Mouse (Mus musculus): ENCODE measurements around the gene Slc13a4. TPM values are rescaled to one million over a fixed set of nuclear protein-coding genes. Genes with fewer than 3 reads are reported as not detected.

Gene Slc13a4
- polyA plus RNA-seq (2015; fragmentation: Nextera tagmentation; extraction: Ambion mirVana) = 0.67 and 0.72 TPM in 2 replicates

GRCm38 (mm10) chr6:35308037-35308436 lies at the start of gene Slc13a4:
Slc13a4 (minus strand) TSS chr6:35308131.
- 47% methylated on average over 7 of the region's 7 CpGs for WGBS
- no peak within 1 kb of the TSS for H3K4me3 ChIP-seq
- H3K4me1 ChIP-seq (replicated peaks) = peaks cover 5% of the 10 kb centered on the region
- H3K9ac ChIP-seq = no peak within 1 kb of the TSS
- no peak for ATAC-seq (replicated peaks; ENCODE audit: insufficient number of reproducible peaks, insufficient read depth, low FRiP score, low read depth)
- no peaks in the 10 kb centered on the region for H3K9me3 ChIP-seq (replicated peaks)
- H3K36me3 ChIP-seq = no peaks in the 10 kb centered on the region
- H3K27me3 ChIP-seq = no peaks in the 10 kb centered on the region
- no peak within 1 kb of the TSS for H3K27ac ChIP-seq
- no peak within 1 kb of the TSS for H3K4me2 ChIP-seq

GRCm38 (mm10) chr6:35355320-35355719 lies 47.4 kb upstream of the Slc13a4 start:
- WGBS = 95% methylated on average over 3 of the region's 3 CpGs
- H3K27ac ChIP-seq = no peak overlapping the region

GRCm38 (mm10) chr6:35354622-35354998 lies 46.7 kb upstream of the Slc13a4 start:
- no peak for ATAC-seq (replicated peaks; ENCODE audit: insufficient number of reproducible peaks, insufficient read depth, low FRiP score, low read depth)
- Histone ChIP-seq H3K4me3 (no peak overlapping the region), H3K27me3 (no peaks in the 10 kb centered on the region), H3K4me2 (no peak overlapping the region), H3K9me3 (replicated peaks) (no peaks in the 10 kb centered on the region), H3K4me1 (replicated peaks) (peaks cover 9% of the 10 kb centered on the region), H3K27ac (no peak overlapping the region), H3K9ac (no peak overlapping the region), H3K36me3 (no peaks in the 10 kb centered on the region)
- 47% methylated on average over 6 of the region's 6 CpGs for WGBS

More at GRCm38 (mm10) chr6:35355320-35355719, 47.4 kb upstream of the Slc13a4 start:
- peaks cover 9% of the 10 kb centered on the region for H3K4me1 ChIP-seq (replicated peaks)
- H3K4me2 ChIP-seq = no peak overlapping the region
- H3K9ac ChIP-seq = no peak overlapping the region
- H3K36me3 ChIP-seq = no peaks in the 10 kb centered on the region
- H3K27me3 ChIP-seq = no peaks in the 10 kb centered on the region
- no peak for ATAC-seq (replicated peaks; ENCODE audit: insufficient number of reproducible peaks, insufficient read depth, low FRiP score, low read depth)
- no peaks in the 10 kb centered on the region for H3K9me3 ChIP-seq (replicated peaks)
- no peak overlapping the region for H3K4me3 ChIP-seq

GRCm38 (mm10) chr6:35353846-35354621 lies 46.1 kb upstream of the Slc13a4 start:
- H3K4me1 ChIP-seq (replicated peaks) = peaks cover 9% of the 10 kb centered on the region
- H3K36me3 ChIP-seq = no peaks in the 10 kb centered on the region
- H3K27me3 ChIP-seq = no peaks in the 10 kb centered on the region
- H3K4me3 ChIP-seq = no peak overlapping the region
- no peak for ATAC-seq (replicated peaks; ENCODE audit: insufficient number of reproducible peaks, insufficient read depth, low FRiP score, low read depth)
- no peaks in the 10 kb centered on the region for H3K9me3 ChIP-seq (replicated peaks)
- H3K4me2 ChIP-seq = no peak overlapping the region
- no peak overlapping the region for H3K27ac ChIP-seq
- 24% methylated on average over 18 of the region's 18 CpGs for WGBS
- no peak overlapping the region for H3K9ac ChIP-seq

GRCm38 (mm10) chr6:35353416-35353815 lies 45.5 kb upstream of the Slc13a4 start:
- Histone ChIP-seq H3K9me3 (replicated peaks) (no peaks in the 10 kb centered on the region), H3K4me3 (no peak overlapping the region), H3K4me1 (replicated peaks) (peaks cover 9% of the 10 kb centered on the region), H3K36me3 (no peaks in the 10 kb centered on the region), H3K9ac (no peak overlapping the region), H3K4me2 (no peak overlapping the region), H3K27ac (no peak overlapping the region), H3K27me3 (no peaks in the 10 kb centered on the region)
- ATAC-seq (replicated peaks; ENCODE audit: insufficient number of reproducible peaks, insufficient read depth, low FRiP score, low read depth) = no peak
- WGBS = 62% methylated on average over 5 of the region's 5 CpGs

GRCm38 (mm10) chr6:35352867-35353266 lies 44.9 kb upstream of the Slc13a4 start:
- Histone ChIP-seq H3K4me2 (no peak overlapping the region), H3K9me3 (replicated peaks) (no peaks in the 10 kb centered on the region), H3K36me3 (no peaks in the 10 kb centered on the region), H3K27me3 (no peaks in the 10 kb centered on the region), H3K9ac (no peak overlapping the region), H3K27ac (no peak overlapping the region), H3K4me1 (replicated peaks) (peaks cover 9% of the 10 kb centered on the region), H3K4me3 (no peak overlapping the region)
- no peak for ATAC-seq (replicated peaks; ENCODE audit: insufficient number of reproducible peaks, insufficient read depth, low FRiP score, low read depth)
- 73% methylated on average over 8 of the region's 8 CpGs for whole genome bisulfite sequencing

- WGBS = 85% methylated on average over 3 of the region's 3 CpGs
These were observed 43.9 kb upstream of the Slc13a4 start for GRCm38 (mm10) chr6:35351826-35352225.

GRCm38 (mm10) chr6:35349784-35350183 lies 41.9 kb upstream of the Slc13a4 start:
- Histone ChIP-seq H3K36me3 (no peaks in the 10 kb centered on the region), H3K4me1 (replicated peaks) (peaks cover 9% of the 10 kb centered on the region), H3K9ac (no peak overlapping the region), H3K9me3 (replicated peaks) (no peaks in the 10 kb centered on the region), H3K4me2 (no peak overlapping the region), H3K4me3 (no peak overlapping the region), H3K27me3 (no peaks in the 10 kb centered on the region), H3K27ac (no peak overlapping the region)
- 51% methylated on average over 7 of the region's 7 CpGs for WGBS
- ATAC-seq (replicated peaks; ENCODE audit: insufficient number of reproducible peaks, insufficient read depth, low FRiP score, low read depth) = no peak

More at GRCm38 (mm10) chr6:35351826-35352225, 43.9 kb upstream of the Slc13a4 start:
- Histone ChIP-seq H3K4me3 (no peak overlapping the region), H3K9ac (no peak overlapping the region), H3K36me3 (no peaks in the 10 kb centered on the region), H3K9me3 (replicated peaks) (no peaks in the 10 kb centered on the region), H3K4me1 (replicated peaks) (peaks cover 9% of the 10 kb centered on the region), H3K27me3 (no peaks in the 10 kb centered on the region), H3K27ac (no peak overlapping the region), H3K4me2 (no peak overlapping the region)
- ATAC-seq (replicated peaks; ENCODE audit: insufficient number of reproducible peaks, insufficient read depth, low FRiP score, low read depth) = no peak

GRCm38 (mm10) chr6:35338640-35339039 lies 30.7 kb upstream of the Slc13a4 start:
- Histone ChIP-seq H3K9ac (no peak overlapping the region), H3K27ac (no peak overlapping the region), H3K36me3 (no peaks in the 10 kb centered on the region), H3K4me1 (replicated peaks) (no peaks in the 10 kb centered on the region), H3K4me2 (no peak overlapping the region), H3K27me3 (no peaks in the 10 kb centered on the region), H3K4me3 (no peak overlapping the region), H3K9me3 (replicated peaks) (no peaks in the 10 kb centered on the region)
- ATAC-seq (replicated peaks; ENCODE audit: insufficient number of reproducible peaks, insufficient read depth, low FRiP score, low read depth) = no peak
- WGBS = 33% methylated on average over 3 of the region's 3 CpGs

- Histone ChIP-seq H3K36me3 (no peaks in the 10 kb centered on the region), H3K9me3 (replicated peaks) (no peaks in the 10 kb centered on the region), H3K27me3 (no peaks in the 10 kb centered on the region), H3K4me2 (no peak overlapping the region), H3K4me3 (no peak overlapping the region), H3K9ac (no peak overlapping the region), H3K4me1 (replicated peaks) (no peaks in the 10 kb centered on the region), H3K27ac (no peak overlapping the region)
- 69% methylated on average over 8 of the region's 8 CpGs for WGBS
- ATAC-seq (replicated peaks; ENCODE audit: insufficient number of reproducible peaks, insufficient read depth, low FRiP score, low read depth) = no peak
These were observed 29.9 kb upstream of the Slc13a4 start for GRCm38 (mm10) chr6:35337836-35338235.

- H3K4me2 ChIP-seq = no peak overlapping the region
- H3K9me3 ChIP-seq (replicated peaks) = no peaks in the 10 kb centered on the region
- H3K4me3 ChIP-seq = no peak overlapping the region
- no peak overlapping the region for H3K9ac ChIP-seq
- peaks cover 4% of the 10 kb centered on the region; the same call in 1 of the 2 replicates for H3K4me1 ChIP-seq (replicated peaks)
- WGBS = 50% methylated on average over 5 of the region's 5 CpGs
- H3K36me3 ChIP-seq = no peaks in the 10 kb centered on the region
- ATAC-seq (replicated peaks; ENCODE audit: insufficient number of reproducible peaks, insufficient read depth, low FRiP score, low read depth) = no peak
- H3K27ac ChIP-seq = no peak overlapping the region
- no peaks in the 10 kb centered on the region for H3K27me3 ChIP-seq
These were observed 27.5 kb upstream of the Slc13a4 start for GRCm38 (mm10) chr6:35335452-35335851.

GRCm38 (mm10) chr6:35334278-35334677 lies 26.3 kb upstream of the Slc13a4 start:
- H3K4me1 ChIP-seq (replicated peaks) = peaks cover 4% of the 10 kb centered on the region; the same call in 1 of the 2 replicates
- no peak overlapping the region for H3K4me3 ChIP-seq
- ATAC-seq (replicated peaks; ENCODE audit: insufficient number of reproducible peaks, insufficient read depth, low FRiP score, low read depth) = no peak
- no peaks in the 10 kb centered on the region for H3K27me3 ChIP-seq
- no peaks in the 10 kb centered on the region for H3K9me3 ChIP-seq (replicated peaks)
- H3K4me2 ChIP-seq = no peak overlapping the region
- WGBS = 77% methylated on average over 4 of the region's 4 CpGs
- no peak overlapping the region for H3K9ac ChIP-seq
- no peaks in the 10 kb centered on the region for H3K36me3 ChIP-seq
- no peak overlapping the region for H3K27ac ChIP-seq
